ENCODE assay signal across 7 mouse cellular contexts in the genomic region with DNA sequence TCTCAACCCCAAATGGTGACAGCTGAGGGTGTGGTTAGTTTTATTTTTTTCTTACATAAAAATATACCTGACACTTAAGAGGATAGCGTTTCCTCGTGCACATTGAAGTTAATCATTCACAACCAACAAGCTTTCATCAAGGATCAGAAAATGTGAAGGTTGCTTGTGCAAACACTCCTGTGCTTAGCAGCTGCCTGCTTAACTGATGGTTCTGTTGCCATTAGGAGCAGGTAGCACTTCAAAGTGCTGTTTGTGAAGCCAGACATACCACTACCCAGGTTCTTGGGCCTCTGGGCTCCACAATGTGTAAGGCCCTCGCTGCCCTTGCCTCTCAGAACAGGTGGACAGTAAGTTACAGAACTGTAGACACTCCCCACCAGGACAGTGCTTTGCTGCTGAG. TPM values are rescaled to one million over a fixed set of nuclear protein-coding genes. Genes with fewer than 3 reads are reported as not detected.
DNase-seq lines count a peak whose midpoint lies in the region; ATAC-seq lines count a peak whose summit lies in the region.

No protein-coding gene starts in this region.

- WGBS in heart, embryonic 13.5 days, result 51% methylated on average over 3 of the region's 3 CpGs
- WGBS in limb, embryonic 12.5 days, result 53% methylated on average over 3 of the region's 3 CpGs
- 48% methylated on average over 3 of the region's 3 CpGs for WGBS in stomach, embryonic 15.5 days

- H3K27ac ChIP-seq in heart, embryonic 13.5 days (replicated peaks), result no peak overlapping the region
- H3K27ac ChIP-seq in limb, embryonic 12.5 days, result peak overlapping the region; percentile 69; the same call in 1 of the 2 replicates
- H3K27ac ChIP-seq in stomach, embryonic 15.5 days, result peak overlapping the region; percentile 85

- H3K36me3 ChIP-seq in heart, embryonic 13.5 days, result no peaks in the 10 kb centered on the region
- H3K36me3 ChIP-seq in limb, embryonic 12.5 days, result no peaks in the 10 kb centered on the region
- H3K36me3 ChIP-seq in stomach, embryonic 15.5 days, result no peaks in the 10 kb centered on the region

- H3K4me2 ChIP-seq in heart, embryonic 13.5 days, result peak overlapping the region; percentile 48
- peak overlapping the region; percentile 36 for H3K4me2 ChIP-seq in limb, embryonic 12.5 days
- H3K4me2 ChIP-seq in stomach, embryonic 15.5 days, result peak overlapping the region; percentile 43

- no peak for DNase-seq in heart, postnatal 10 days
- peak; percentile 35 to 59 for DNase-seq in lung, adult 18-20 months
- DNase-seq in lung, postnatal 10 days, result no peak
- no peak for DNase-seq in adrenal gland, adult (ENCODE audit: inconsistent age in 2 of 2, low spot score in 1 of 2)

- ATAC-seq in heart, embryonic 13.5 days (ENCODE audit: extremely low read depth, insufficient number of reproducible peaks, low FRiP score, low TSS enrichment), result no peak
- no peak for ATAC-seq in limb, embryonic 12.5 days (ENCODE audit: insufficient number of reproducible peaks, insufficient read depth, low FRiP score, low TSS enrichment, low read depth)
- peak; percentile 74 for ATAC-seq in stomach, embryonic 15.5 days (ENCODE audit: insufficient read depth, low FRiP score, low read depth)

- peak overlapping the region; percentile 52; the same call in 1 of the 2 replicates for H3K9ac ChIP-seq in heart, embryonic 13.5 days
- H3K9ac ChIP-seq in limb, embryonic 12.5 days (replicated peaks), result no peak overlapping the region; the same call in 1 of the 2 replicates
- H3K9ac ChIP-seq in stomach, embryonic 15.5 days, result no peak overlapping the region

- no peak overlapping the region for H3K4me3 ChIP-seq in heart, embryonic 13.5 days
- no peak overlapping the region for H3K4me3 ChIP-seq in limb, embryonic 12.5 days (replicated peaks)
- H3K4me3 ChIP-seq in stomach, embryonic 15.5 days (replicated peaks), result peak overlapping the region; percentile 5; the same call in 1 of the 2 replicates

- intact Hi-C loops in heart, postnatal 10 days (cut with DNase I), result no loop called here

- H3K4me1 ChIP-seq in heart, embryonic 13.5 days, result peaks cover 69% of the 10 kb centered on the region
- H3K4me1 ChIP-seq in limb, embryonic 12.5 days (replicated peaks), result peaks cover 87% of the 10 kb centered on the region
- H3K4me1 ChIP-seq in stomach, embryonic 15.5 days, result peaks cover 69% of the 10 kb centered on the region

- no peaks in the 10 kb centered on the region for H3K9me3 ChIP-seq in heart, embryonic 13.5 days
- no peaks in the 10 kb centered on the region for H3K9me3 ChIP-seq in limb, embryonic 12.5 days
- H3K9me3 ChIP-seq in stomach, embryonic 15.5 days, result no peaks in the 10 kb centered on the region

- no peaks in the 10 kb centered on the region for H3K27me3 ChIP-seq in heart, embryonic 13.5 days (replicated peaks)
- H3K27me3 ChIP-seq in limb, embryonic 12.5 days, result peaks cover 7% of the 10 kb centered on the region; the same call in 1 of the 2 replicates
- H3K27me3 ChIP-seq in stomach, embryonic 15.5 days (replicated peaks), result no peaks in the 10 kb centered on the region

RNA-seq across cellular contexts. Expression of gene Lrig1, which starts 23.1 kb away (rescaled TPM):
- polyA plus RNA-seq in heart, embryonic 13.5 days (2015; fragmentation: Nextera tagmentation; extraction: Ambion mirVana), result 8.1 and 8.3 TPM in 2 replicates
- 10 to 100 TPM; 27.3 to 27.7 TPM for total RNA-seq in heart, postnatal 10 days (2021)
- 20.5 and 25.0 TPM in 2 replicates for polyA plus RNA-seq in limb, embryonic 12.5 days (2016; fragmentation: Nextera tagmentation; extraction: Ambion mirVana)
- polyA plus RNA-seq in stomach, embryonic 15.5 days (2015; fragmentation: Nextera tagmentation; extraction: Ambion mirVana), result 25.7 TPM in 2 replicates

Comparison
In these comparisons a context has a peak if more than half of its experiments do, and no peak if none do; other contexts are left out.
1. DNase-seq: peak in lung, adult 18-20 months (2 of 2); none in heart, postnatal 10 days (0 of 2), lung, postnatal 10 days (single experiment) and adrenal gland, adult (0 of 2).
2. Peak in every context shown above with its lines, with median percentiles within 50 percentile points of each other: H3K4me2 ChIP-seq.